Mouse (Mus musculus): ENCODE measurements around the gene Nrap. TPM values are rescaled to one million over a fixed set of nuclear protein-coding genes. Genes with fewer than 3 reads are reported as not detected.

Nrap gene
- polyA plus RNA-seq, 1 experiment = 25.5 TPM

DNA sequence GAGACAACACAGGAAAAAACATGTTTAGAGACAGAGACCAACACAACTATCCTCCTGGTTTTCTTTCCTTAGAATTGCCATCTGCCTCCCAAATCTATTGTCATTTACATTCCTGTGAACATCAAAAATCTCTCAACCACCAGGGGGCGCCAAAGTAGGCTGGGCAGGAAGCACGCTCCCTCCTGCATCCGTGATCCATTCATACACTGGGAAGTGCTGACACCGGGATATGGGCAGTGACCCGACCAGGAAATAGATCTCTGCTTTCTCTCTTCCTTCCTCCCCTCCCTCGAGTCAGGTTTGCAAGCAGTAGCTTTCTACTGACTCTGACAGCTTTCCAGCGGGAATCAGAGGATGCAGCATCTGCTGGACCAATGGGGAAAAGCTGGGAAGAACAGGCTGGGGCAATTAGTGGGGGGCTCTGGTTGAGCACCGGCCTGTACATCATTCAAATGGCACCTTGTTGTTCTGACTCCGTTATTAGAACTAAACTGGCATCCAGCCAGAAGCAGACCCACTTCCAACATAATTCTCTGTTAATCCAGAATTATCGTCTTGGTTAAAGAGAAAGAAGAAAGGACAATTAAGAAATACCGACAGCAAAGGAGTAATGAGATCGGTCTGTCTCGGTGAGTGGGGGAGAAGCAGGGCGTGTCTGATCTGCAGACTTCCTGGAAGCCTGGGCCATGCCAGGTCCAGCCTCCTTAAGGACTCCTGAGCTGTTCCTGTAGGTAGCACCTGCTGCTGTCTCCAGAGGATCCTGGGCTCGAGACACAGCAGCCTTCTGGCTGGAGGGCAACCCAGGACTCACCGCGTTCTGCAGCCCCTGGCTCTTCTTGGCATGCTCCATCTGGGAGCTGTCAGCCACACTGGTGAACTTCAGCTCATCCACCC, 33.1 kb downstream of the Nrap start:
- Histone ChIP-seq H3K4me2 (ENCODE audit: low read depth) (peak overlapping the region; percentile 41), H3ac (ENCODE audit: control insufficient read depth, insufficient read length) (no peak overlapping the region), H3K27me3 (ENCODE audit: control insufficient read depth, insufficient read depth, insufficient read length) (no peaks in the 10 kb centered on the region), H3K79me2 (ENCODE audit: control insufficient read depth, insufficient read depth) (no peaks in the 10 kb centered on the region), H3K36me3 (ENCODE audit: control insufficient read depth, insufficient read depth) (no peaks in the 10 kb centered on the region), H3K4me3 (no peak overlapping the region)
- TF ChIP-seq MYOG (IDR thresholded peaks at IDR 0.05; ENCODE audit: control insufficient read depth in 1 of 3, insufficient read depth in 1 of 3, insufficient read length in 2 of 3, low read depth in 2 of 3) (no peak), MYOD1 (IDR thresholded peaks at IDR 0.05; ENCODE audit: control insufficient read depth in 1 of 3, insufficient read length in 2 of 3, low read depth in 2 of 3) (no peak), CEBPB (IDR thresholded peaks at IDR 0.05; ENCODE audit: insufficient read depth, poor library complexity, severe bottlenecking) (no peak), E2F4 (IDR thresholded peaks at IDR 0.05; ENCODE audit: insufficient read depth) (no peak), TCF12 (IDR thresholded peaks at IDR 0.05; ENCODE audit: insufficient read depth, poor library complexity, severe bottlenecking) (no peak), POLR2AphosphoS2 (IDR thresholded peaks at IDR 0.05; ENCODE audit: insufficient read length, low read depth) (no peak), SRF (IDR thresholded peaks at IDR 0.05; ENCODE audit: control insufficient read depth, insufficient read length, low read depth) (no peak), USF1 (IDR thresholded peaks at IDR 0.05; ENCODE audit: low read depth) (no peak), POLR2A (IDR thresholded peaks at IDR 0.05; ENCODE audit: insufficient read length, low read depth) (no peak), TCF3 (IDR thresholded peaks at IDR 0.05; ENCODE audit: insufficient read length, low read depth) (no peak), MAX (IDR thresholded peaks at IDR 0.05; ENCODE audit: low read depth) (no peak), REST (IDR thresholded peaks at IDR 0.05; ENCODE audit: insufficient read depth, insufficient read length) (no peak)

DNA sequence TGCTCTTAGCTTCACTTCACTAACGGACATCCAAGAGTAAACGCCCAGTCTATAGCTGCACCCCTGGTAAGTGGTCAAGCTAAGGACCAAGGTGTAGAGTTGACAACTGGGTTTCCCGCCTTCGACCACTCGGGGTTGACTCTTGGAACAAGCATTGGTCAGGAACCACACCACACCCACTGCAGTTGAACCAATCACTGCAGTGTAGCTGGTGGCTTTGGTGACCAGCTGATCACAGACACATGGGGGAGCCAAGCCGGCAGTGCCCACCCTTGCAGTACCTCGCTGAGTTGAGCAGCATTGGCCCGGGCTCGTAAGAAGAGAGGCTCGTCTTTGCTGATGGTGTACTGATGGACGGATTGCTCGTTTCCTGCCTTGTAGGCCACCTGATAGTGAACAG, 34.6 kb downstream of the Nrap start:
- H3K4me2 ChIP-seq (ENCODE audit: low read depth) = no peak overlapping the region
- no peak overlapping the region for H3ac ChIP-seq (ENCODE audit: control insufficient read depth, insufficient read length)
- H3K4me3 ChIP-seq = no peak overlapping the region
- no peaks in the 10 kb centered on the region for H3K79me2 ChIP-seq (ENCODE audit: control insufficient read depth, insufficient read depth)
- H3K27me3 ChIP-seq (ENCODE audit: control insufficient read depth, insufficient read depth, insufficient read length) = no peaks in the 10 kb centered on the region
- H3K36me3 ChIP-seq (ENCODE audit: control insufficient read depth, insufficient read depth) = no peaks in the 10 kb centered on the region
- no peak for TF ChIP-seq POLR2A (IDR thresholded peaks at IDR 0.05; ENCODE audit: insufficient read length, low read depth)
- TF ChIP-seq MAX (IDR thresholded peaks at IDR 0.05; ENCODE audit: low read depth) = no peak
- no peak for TF ChIP-seq REST (IDR thresholded peaks at IDR 0.05; ENCODE audit: insufficient read depth, insufficient read length)
- TF ChIP-seq SRF (IDR thresholded peaks at IDR 0.05; ENCODE audit: control insufficient read depth, insufficient read length, low read depth) = no peak

DNA sequence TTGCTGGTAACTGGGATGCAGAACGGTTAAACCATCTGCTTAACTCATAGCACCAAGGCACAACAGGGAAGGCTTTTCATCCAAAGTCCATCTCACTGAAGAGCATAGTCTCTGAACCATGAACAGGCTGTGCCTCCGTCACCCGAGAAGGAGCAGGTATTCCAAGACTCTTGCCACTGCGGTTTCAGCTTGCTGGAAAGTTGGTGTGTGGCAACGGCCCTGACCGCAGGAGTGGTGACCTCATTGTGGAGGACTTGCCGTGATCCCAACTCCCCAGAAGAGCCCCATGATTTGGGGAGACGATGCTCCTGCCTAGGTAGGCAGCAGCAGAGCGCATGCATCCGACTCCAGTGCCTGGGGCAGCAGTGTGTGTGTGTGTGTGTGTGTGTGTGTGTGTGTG, 36.1 kb downstream of the Nrap start:
- H3ac ChIP-seq (ENCODE audit: control insufficient read depth, insufficient read length) = no peak overlapping the region
- no peaks in the 10 kb centered on the region for H3K27me3 ChIP-seq (ENCODE audit: control insufficient read depth, insufficient read depth, insufficient read length)
- H3K4me3 ChIP-seq = no peak overlapping the region
- TF ChIP-seq MAX (IDR thresholded peaks at IDR 0.05; ENCODE audit: low read depth) = no peak
- 0 out of 2 replicates have a peak, but pooled peaks have one; percentile 14 for TF ChIP-seq CEBPB (IDR thresholded peaks at IDR 0.05; ENCODE audit: insufficient read depth, poor library complexity, severe bottlenecking)
- TF ChIP-seq MYOD1 (IDR thresholded peaks at IDR 0.05; ENCODE audit: control insufficient read depth in 1 of 3, insufficient read length in 2 of 3, low read depth in 2 of 3) = peak in 1 of 3 experiments; percentile 11
- peak in 1 of 3 experiments; percentile 18 for TF ChIP-seq MYOG (IDR thresholded peaks at IDR 0.05; ENCODE audit: control insufficient read depth in 1 of 3, insufficient read depth in 1 of 3, insufficient read length in 2 of 3, low read depth in 2 of 3)
- no peaks in the 10 kb centered on the region for H3K36me3 ChIP-seq (ENCODE audit: control insufficient read depth, insufficient read depth)
- H3K4me2 ChIP-seq (ENCODE audit: low read depth) = no peak overlapping the region
- H3K79me2 ChIP-seq (ENCODE audit: control insufficient read depth, insufficient read depth) = no peaks in the 10 kb centered on the region

DNA sequence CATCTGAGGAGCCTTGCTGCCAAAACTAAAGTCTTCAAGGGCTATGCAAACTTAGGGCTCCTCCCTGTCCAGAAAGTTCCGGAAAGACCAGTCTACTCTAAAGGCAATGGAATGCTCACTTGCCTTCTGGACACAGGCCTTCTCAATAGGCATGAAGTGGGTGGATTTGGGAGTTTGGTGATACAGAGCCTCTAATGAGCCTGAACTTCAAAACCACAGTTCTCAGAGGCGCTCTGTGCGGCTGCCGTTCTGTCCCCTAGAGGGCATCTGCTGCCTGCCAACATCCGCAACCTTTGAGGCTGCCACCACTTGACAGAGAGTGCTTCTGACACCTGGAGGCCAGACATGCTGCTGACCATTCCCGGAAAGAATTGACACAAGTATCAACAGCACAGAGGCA, 40.5 kb downstream of the Nrap start:
- TF ChIP-seq TCF12 (IDR thresholded peaks at IDR 0.05; ENCODE audit: insufficient read depth, poor library complexity, severe bottlenecking) = no peak
- no peak for TF ChIP-seq MYOG (IDR thresholded peaks at IDR 0.05; ENCODE audit: control insufficient read depth in 1 of 3, insufficient read depth in 1 of 3, insufficient read length in 2 of 3, low read depth in 2 of 3)
- TF ChIP-seq POLR2A (IDR thresholded peaks at IDR 0.05; ENCODE audit: insufficient read length, low read depth) = no peak
- H3ac ChIP-seq (ENCODE audit: control insufficient read depth, insufficient read length) = no peak overlapping the region

DNA sequence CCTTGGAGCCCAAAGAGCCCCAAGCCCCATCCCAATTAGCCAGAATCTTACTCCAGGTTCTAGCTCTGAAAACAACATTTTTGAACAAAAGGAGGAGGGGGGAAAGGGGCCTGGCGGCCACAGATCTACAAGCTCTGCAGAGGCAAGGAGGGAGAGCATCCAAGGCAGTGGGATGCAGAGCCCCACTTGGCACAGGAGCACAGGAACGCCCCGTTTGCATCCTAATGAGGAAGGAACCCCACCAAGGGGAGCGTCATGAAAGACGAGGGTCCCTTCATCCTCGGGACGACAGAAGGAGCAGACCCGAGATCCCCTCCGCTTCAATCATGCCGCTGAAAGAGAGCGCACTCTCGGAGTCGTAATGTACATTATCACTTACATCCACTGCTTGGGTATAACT, 43.1 kb downstream of the Nrap start:
- Histone ChIP-seq H3K27me3 (ENCODE audit: control insufficient read depth, insufficient read depth, insufficient read length) (no peaks in the 10 kb centered on the region), H3K4me3 (no peak overlapping the region), H3K79me2 (ENCODE audit: control insufficient read depth, insufficient read depth) (no peaks in the 10 kb centered on the region), H3K4me2 (ENCODE audit: low read depth) (no peak overlapping the region), H3ac (ENCODE audit: control insufficient read depth, insufficient read length) (no peak overlapping the region), H3K36me3 (ENCODE audit: control insufficient read depth, insufficient read depth) (no peaks in the 10 kb centered on the region)
- TF ChIP-seq CEBPB (IDR thresholded peaks at IDR 0.05; ENCODE audit: insufficient read depth, poor library complexity, severe bottlenecking) = no peak
- no peak for TF ChIP-seq E2F4 (IDR thresholded peaks at IDR 0.05; ENCODE audit: insufficient read depth)
- no peak for TF ChIP-seq POLR2AphosphoS2 (IDR thresholded peaks at IDR 0.05; ENCODE audit: insufficient read length, low read depth)
- TF ChIP-seq TCF12 (IDR thresholded peaks at IDR 0.05; ENCODE audit: insufficient read depth, poor library complexity, severe bottlenecking) = no peak
- no peak for TF ChIP-seq MYOG (IDR thresholded peaks at IDR 0.05; ENCODE audit: control insufficient read depth in 1 of 3, insufficient read depth in 1 of 3, insufficient read length in 2 of 3, low read depth in 2 of 3)
- no peak for TF ChIP-seq USF1 (IDR thresholded peaks at IDR 0.05; ENCODE audit: low read depth)
- no peak for TF ChIP-seq SRF (IDR thresholded peaks at IDR 0.05; ENCODE audit: control insufficient read depth, insufficient read length, low read depth)
- TF ChIP-seq REST (IDR thresholded peaks at IDR 0.05; ENCODE audit: insufficient read depth, insufficient read length) = no peak
- TF ChIP-seq MAX (IDR thresholded peaks at IDR 0.05; ENCODE audit: low read depth) = no peak
- TF ChIP-seq TCF3 (IDR thresholded peaks at IDR 0.05; ENCODE audit: insufficient read length, low read depth) = no peak
- TF ChIP-seq MYOD1 (IDR thresholded peaks at IDR 0.05; ENCODE audit: control insufficient read depth in 1 of 3, insufficient read length in 2 of 3, low read depth in 2 of 3) = no peak
- no peak for TF ChIP-seq POLR2A (IDR thresholded peaks at IDR 0.05; ENCODE audit: insufficient read length, low read depth)

More for the DNA sequence above, 40.5 kb downstream of the Nrap start:
- H3K36me3 ChIP-seq (ENCODE audit: control insufficient read depth, insufficient read depth) = no peaks in the 10 kb centered on the region
- H3K79me2 ChIP-seq (ENCODE audit: control insufficient read depth, insufficient read depth) = no peaks in the 10 kb centered on the region
- H3K27me3 ChIP-seq (ENCODE audit: control insufficient read depth, insufficient read depth, insufficient read length) = no peaks in the 10 kb centered on the region
- H3K4me2 ChIP-seq (ENCODE audit: low read depth) = no peak overlapping the region
- H3K4me3 ChIP-seq = no peak overlapping the region
